Mouse (Mus musculus): ENCODE results near the gene Sarnp.
"Not testable (repeated sequence)": the region's sequence is repeated elsewhere in the genome, so short reads cannot be mapped to it uniquely, and the experiment has no call there.

Sarnp gene

DNA sequence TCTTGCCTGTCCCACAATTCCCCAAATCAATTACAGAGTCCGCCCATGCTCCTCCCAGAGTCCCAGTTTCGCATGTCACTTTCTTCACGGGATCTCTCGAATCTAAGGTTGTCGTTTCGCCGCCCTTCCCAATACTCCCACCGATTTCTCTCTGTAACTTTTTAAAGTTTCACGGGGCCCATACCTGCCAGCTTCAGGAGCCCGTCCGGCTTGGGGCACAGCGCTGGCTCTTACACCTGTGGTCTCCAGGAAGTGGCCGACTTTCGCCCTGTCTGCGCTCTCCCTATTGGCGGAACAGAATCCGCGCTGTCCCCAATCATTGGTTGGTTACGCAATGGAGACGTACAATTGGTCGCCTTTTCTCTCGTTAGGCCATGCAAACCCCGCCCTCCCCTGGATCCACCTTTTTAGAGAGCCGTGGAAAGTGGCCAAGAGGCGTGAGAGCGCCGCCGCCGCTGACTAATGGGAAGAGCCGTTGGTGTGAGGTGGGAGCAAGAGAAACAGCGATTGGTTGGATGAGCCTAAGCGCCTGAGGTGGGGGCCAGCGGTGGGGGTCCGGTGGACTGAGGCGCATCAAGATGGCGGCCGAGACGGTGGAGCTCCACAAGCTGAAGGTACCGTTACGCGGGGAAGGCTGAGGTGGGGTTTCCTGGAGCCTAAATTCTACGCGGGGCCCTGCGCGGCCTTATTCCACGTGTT lies 4.4 kb downstream of the Sarnp start, which contains the start of gene Ormdl2:
TSS of gene Ormdl2 (minus strand) at position 288 of the 699 bp plus-strand sequence.
- DNase-seq (ENCODE audit: extremely low spot score), result peak; percentile 99

DNA sequence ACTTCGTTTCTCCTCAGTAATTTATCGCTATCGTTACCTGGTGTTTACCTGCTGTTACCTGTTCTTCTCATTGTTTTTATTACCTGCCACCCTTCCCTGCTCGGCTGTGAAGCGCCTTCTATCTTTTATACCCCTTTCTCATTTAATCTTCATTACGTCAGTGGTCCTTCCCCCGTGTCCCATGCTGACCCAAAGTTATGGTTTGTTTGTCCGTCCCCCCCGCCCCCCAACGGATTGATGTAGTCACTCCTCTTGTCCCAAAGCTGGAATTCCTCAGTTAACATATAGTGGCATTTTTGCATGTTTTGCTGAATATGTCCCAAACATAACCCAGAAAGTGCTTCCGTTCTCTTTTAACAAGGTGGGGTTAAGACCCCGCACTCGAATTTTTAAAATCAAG lies 5.0 kb downstream of the Sarnp start:
- no peak for DNase-seq (ENCODE audit: extremely low spot score)

DNA sequence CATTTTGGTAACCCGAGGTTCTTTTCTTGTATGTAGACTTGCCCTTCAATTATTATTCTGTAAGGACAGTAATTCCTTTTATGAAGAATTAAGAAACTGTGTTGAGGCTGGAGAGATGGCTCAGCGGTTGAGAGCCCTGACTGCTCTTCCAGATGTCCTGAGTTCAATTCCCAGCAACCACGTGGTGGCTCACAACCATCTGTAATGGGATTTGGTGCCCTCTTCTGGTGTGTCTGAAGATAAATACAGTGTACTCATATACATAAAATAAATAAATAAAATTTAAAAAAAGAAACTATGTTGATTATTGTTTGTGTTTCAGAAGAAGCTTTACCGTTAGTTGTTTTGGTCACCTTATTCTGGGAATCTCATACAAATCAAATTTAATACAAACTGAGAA lies 6.0 kb downstream of the Sarnp start:
- not testable (repeated sequence) for DNase-seq (ENCODE audit: extremely low spot score)

DNA sequence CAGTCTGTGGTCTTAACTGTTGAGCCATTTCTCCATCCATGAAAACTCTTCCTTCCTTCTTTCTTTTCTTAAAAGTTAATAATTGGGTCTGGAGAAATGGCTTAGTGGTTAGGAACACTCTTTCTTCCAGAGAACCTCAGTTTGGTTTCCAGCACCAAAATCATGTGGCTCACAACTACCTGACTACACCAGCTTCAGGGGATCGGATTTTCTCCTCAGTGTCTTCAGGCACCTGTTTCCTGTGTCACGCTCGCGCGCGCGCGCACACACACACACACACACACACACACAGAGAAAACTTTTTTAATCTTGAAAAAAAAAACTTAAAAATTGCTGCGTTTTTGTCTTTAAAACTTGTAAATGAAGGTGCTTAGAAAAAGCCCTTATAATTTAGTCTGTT lies 6.7 kb downstream of the Sarnp start:
- DNase-seq (ENCODE audit: extremely low spot score), result no peak

GRCm38 (mm10) chr10:128837400-128837799 lies 20.3 kb downstream of the Sarnp start:
- no peak for DNase-seq (ENCODE audit: extremely low spot score)

- DNase-seq (ENCODE audit: extremely low spot score), result no peak
Measured at GRCm38 (mm10) chr10:128839434-128839833, 22.3 kb downstream of the Sarnp start.

DNA sequence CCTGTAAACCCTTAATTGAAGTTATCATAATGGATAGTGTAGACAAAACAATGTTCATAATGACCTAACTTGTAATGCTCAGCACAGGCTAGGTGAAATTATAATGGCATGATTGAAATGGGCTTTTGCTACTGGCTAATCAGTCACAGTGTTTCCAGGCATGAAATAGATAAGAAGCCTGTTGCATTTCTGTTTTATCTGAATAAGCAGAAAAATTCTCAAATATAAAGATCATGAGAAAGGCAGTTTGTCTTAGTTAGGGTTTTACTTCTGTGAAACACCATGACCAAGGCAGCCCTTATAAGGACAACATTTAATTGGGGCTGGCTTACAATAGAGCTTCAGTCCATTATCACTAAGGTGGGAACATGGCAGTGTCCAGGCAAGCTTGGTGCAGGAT lies 23.5 kb downstream of the Sarnp start:
- DNase-seq (ENCODE audit: extremely low spot score), result no peak

- no peak for DNase-seq (ENCODE audit: extremely low spot score)
Measured at GRCm38 (mm10) chr10:128843260-128843659, 26.1 kb downstream of the Sarnp start.

- no peak for DNase-seq (ENCODE audit: extremely low spot score)
Measured at GRCm38 (mm10) chr10:128845516-128845915, 28.4 kb downstream of the Sarnp start.

DNA sequence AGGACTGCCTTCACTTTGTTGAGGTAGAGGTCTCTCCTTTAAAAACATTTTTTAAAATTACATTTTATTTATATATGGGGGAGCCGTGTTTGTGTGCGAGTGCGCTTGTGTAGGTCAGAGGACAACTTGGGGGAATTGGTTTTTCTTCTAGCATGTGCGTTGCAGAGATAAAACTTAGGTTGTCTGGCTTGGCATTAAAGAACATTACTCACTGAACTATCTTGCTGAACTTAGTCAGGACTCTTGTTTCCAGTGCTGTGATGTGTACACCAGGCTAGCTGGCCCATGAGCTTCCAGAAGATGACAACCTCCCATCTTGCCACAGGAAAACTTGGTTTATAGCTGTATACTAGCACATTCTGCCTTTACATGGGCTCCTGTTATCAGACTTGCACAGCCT lies 29.5 kb downstream of the Sarnp start:
- DNase-seq (ENCODE audit: extremely low spot score), result no peak

- DNase-seq (ENCODE audit: extremely low spot score), result no peak
Measured at GRCm38 (mm10) chr10:128848426-128848825, 31.3 kb downstream of the Sarnp start.

- no peak for DNase-seq (ENCODE audit: extremely low spot score)
Measured at GRCm38 (mm10) chr10:128850339-128850738, 33.2 kb downstream of the Sarnp start.

DNA sequence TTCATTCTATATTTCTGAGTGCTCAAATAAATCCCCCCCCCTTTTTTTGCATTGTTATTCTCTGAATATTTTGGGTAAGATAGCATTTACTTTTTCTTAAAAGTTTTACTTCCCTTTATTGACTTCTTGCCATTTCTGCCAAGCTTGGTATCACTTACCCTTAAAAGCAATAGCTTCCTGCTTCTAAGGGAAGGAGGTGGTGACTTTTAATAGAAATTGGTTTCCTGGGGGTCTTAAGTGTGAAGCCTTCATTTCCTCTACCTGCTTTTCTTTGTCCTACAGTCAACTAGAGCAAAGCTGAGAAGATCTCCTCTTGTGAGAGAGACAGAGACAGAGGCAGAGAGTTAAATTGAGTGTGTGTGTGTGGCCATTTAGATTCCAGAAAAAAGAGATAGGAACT lies 44.0 kb downstream of the Sarnp start:
- no peak for DNase-seq (ENCODE audit: extremely low spot score)

DNA sequence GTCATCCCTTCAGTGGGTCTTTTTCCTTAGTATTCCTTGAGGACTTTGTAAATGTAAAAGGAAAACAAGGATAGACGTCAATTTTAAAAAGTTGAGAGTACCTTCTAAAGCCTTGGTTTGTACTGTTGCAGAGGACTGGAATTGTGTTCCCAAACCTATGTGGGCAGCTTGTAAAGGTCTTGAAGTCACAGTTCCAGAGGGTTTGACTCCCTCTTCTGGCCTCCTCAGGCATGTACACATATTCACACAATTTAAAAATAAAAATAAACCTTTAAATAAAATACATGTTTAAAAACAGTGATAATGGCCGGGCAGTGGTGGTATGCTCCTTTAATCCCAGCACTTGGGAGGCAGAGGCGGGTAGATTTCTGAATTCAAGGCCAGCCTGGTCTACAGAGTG lies 48.9 kb downstream of the Sarnp start:
- DNase-seq (ENCODE audit: extremely low spot score), result no peak

GRCm38 (mm10) chr10:128866518-128866917 lies 49.4 kb downstream of the Sarnp start:
- DNase-seq (ENCODE audit: extremely low spot score), result no peak

DNA sequence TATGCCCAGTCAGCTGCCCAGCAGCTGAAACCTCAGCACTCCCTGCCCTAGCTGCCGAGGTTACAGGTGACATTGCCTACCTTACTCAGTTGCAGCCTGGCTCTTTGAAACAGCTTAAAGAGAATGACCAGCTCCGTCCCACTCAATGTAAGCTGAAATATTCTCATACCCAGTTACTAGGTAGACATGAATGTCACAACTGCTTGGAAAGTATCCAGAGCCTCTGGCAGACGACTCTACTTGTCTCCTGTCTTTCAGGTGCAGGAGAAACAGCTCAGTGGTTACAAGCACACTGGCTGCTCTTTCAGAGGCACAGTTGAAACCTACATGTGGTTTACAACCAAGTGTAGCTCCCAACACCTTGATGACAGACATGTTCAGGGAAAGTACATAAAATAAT lies 53.2 kb downstream of the Sarnp start:
- DNase-seq (ENCODE audit: extremely low spot score), result no peak

GRCm38 (mm10) chr10:128878291-128878690 lies 61.2 kb downstream of the Sarnp start:
- no peak for DNase-seq (ENCODE audit: extremely low spot score)

DNA sequence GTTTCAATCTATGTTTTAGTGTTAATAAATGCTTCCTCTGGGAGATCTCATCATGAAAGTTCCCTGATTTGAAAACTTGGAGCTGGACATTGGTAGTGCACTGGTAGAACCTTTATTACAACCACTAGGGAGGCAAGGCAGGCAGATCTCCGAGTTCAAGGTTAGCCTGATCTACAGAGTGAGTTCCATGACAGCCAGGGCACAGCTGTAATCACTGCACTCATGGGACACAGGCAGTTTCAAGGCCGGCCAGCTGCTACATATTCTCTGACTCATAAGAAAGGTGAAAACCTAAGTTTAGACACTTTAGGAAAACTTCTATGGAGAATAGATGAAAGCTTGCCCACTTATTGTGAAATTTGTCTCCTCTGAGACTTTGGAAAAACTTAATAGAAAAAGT lies 61.7 kb downstream of the Sarnp start:
- no peak for DNase-seq (ENCODE audit: extremely low spot score)

- DNase-seq (ENCODE audit: extremely low spot score), result no peak
Measured at GRCm38 (mm10) chr10:128882067-128882466, 64.9 kb downstream of the Sarnp start.

DNA sequence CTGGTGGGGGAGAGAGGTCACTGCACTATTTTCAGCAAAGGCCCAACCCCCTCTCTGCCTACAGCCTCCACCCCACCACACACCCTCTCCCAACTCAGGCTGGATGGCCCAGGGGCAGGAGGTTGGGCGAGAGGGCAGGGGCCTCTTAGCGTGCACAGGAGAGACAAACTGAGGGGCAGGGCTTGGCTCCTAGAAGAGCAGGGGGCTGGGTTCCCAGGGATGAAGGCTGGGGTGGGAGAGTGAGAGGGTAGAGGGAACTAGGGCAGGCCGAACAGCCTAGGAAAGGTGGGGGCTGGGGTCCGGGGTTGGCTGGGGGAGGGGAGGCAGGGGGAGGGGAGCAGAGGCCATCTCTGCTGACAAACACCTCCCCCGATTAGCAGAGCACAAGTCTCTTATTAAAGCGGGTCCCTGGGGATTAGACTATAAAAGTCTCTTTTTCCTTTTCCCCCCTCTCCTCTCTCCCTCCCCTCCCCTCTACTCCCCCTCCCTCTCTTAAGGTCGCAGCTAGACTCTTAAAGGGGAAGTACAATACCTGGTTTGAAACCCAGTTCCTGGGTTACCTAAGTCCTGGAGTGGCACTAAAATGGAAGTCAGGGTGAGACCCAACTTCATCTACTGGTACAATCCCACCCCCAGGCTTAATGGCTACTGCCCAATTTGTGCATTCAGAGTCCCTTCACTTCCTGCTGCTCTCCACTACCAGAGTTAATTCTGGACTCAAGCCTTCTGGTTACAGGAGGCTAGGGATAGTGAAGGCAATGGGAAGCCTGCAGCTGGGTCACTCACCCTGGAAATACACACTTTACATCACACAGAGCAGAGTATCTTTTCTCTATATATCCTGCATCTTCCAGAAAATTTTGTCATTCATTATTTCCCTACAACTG lies 72.1 kb downstream of the Sarnp start:
- DNase-seq (ENCODE audit: extremely low spot score), result peak; percentile 86

DNA sequence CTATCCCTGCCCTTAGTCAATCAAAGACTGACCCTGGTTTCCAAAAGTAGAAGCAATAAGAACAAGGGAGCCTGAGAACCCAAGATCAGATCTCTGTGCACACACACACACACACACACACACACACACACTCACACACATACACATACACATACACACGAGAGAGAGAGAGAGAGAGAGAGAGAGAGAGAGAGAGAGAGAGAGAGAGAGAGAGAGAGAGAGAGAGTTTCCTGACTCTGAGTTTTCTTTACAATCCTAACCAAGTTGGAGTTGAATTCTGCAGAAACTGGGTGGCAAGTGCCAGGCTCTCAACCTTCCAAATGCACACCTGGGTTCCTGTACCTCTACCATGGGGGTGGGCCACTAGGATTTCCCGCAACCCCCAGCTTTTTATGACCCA lies 72.7 kb downstream of the Sarnp start:
- DNase-seq (ENCODE audit: extremely low spot score), result no peak

- DNase-seq (ENCODE audit: extremely low spot score), result peak; percentile 48
Measured at GRCm38 (mm10) chr10:128890383-128891295, 73.5 kb downstream of the Sarnp start.
